In the genomic region with DNA sequence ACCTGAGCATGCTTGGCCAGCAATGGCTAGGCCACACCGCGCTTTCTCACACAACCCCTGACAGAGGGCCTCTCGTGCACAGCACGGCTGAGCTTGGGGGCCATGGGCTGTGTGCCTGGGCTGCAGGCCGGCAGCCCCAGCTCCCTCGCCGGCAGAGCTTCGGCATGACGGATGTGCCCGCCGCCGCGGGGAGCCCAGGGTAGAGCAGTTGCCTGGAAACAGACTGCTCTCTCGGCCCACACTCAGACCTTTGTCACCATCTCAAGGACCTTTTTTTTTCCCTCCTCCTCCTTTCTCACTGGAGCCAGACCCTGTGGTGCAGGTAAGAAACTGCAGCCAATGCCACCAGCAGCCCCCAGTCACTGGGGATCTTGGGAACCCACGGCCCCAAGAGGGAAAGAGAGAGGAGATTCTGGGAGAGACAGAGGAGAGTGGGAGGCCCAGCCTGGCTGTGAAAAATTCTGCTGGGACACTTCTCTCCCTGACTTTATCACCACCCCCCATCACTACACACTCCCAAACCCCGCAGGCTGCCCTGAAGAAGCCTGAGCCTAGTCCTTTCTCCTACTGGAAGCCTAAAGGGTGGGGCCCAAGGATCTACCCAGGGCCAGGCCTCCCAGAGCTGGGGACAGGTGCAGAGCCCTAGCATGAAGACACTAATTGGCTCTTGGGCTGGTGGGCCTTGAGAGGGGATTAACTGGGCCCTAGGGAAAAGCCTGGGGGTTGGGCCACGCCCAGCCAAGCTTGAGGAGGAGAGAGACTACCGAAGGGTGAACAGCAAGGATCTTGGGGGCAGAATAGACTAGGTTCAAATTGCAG, we compare ENCODE assay signal across 9 mouse cellular contexts. TPM values are rescaled to one million over a fixed set of nuclear protein-coding genes. Genes with fewer than 3 reads are reported as not detected.
DNase-seq lines count a peak whose midpoint lies in the region; ATAC-seq and TF ChIP-seq lines count a peak whose summit lies in the region.
"Had no signal": no experiment of that assay in that cellular context is flagged by ENCODE, and none has a peak within 500 bp of the region (broad histone marks: within the 10 kb centered on the region; RNA-seq: fewer than 3 reads in every experiment).

No protein-coding gene starts in this region.

- no peak for TF ChIP-seq CTCF in heart, postnatal 0 days (IDR thresholded peaks at IDR 0.05; ENCODE audit: low read depth)
- TF ChIP-seq CTCF in MEL (IDR thresholded peaks at IDR 0.05 in 2 of 3, conservative IDR thresholded peaks at IDR 0.05 in 1 of 3; ENCODE audit: control insufficient read depth in 1 of 3, insufficient read depth in 1 of 3, low read depth in 2 of 3, low read length in 3 of 3, poor library complexity in 1 of 3, severe bottlenecking in 1 of 3), result no peak
- TF ChIP-seq CTCF in thymus, adult 2 months (IDR thresholded peaks at IDR 0.05; ENCODE audit: borderline replicate concordance, control insufficient read depth, extremely low read depth, insufficient read depth, low read length, poor library complexity), result no peak

- DNase-seq in heart, postnatal 0 days (ENCODE audit: low spot score), result no peak
- no peak for DNase-seq in heart, postnatal 36 days
- DNase-seq in MEL (ENCODE audit: low read depth, low spot score), result no peak
- peak; percentile 81 for DNase-seq in neural tube, embryonic 11.5 days (ENCODE audit: low spot score)
- no peak for DNase-seq in c-Kit-positive CD71-positive TER-119-positive erythroid progenitor cells, embryonic 14.5 days (ENCODE audit: low spot score)
- DNase-seq in thymus, adult 2 months, result no peak

- peak overlapping the region; percentile 5; the same call in 1 of the 2 replicates for H3K4me2 ChIP-seq in heart, postnatal 0 days (ENCODE audit: low read depth, low read length)
- peak overlapping the region; percentile 35; the same call in 1 of the 2 replicates for H3K4me2 ChIP-seq in hindbrain, embryonic 16.5 days (ENCODE audit: low read length)
- H3K4me2 ChIP-seq in neural tube, embryonic 11.5 days (ENCODE audit: low read depth), result peak overlapping the region; percentile 5; the same call in 1 of the 2 replicates

- WGBS in heart, postnatal 0 days, result 30% methylated on average over 18 of the region's 18 CpGs
- 10% methylated on average over 18 of the region's 18 CpGs for WGBS in hindbrain, embryonic 16.5 days
- WGBS in neural tube, embryonic 11.5 days, result 6% methylated on average over 18 of the region's 18 CpGs
- WGBS in thymus, adult 2 months, result 36% methylated on average over 18 of the region's 18 CpGs

- H3K27me3 ChIP-seq in heart, postnatal 0 days (ENCODE audit: control insufficient read depth, insufficient read depth, low read length), result no peaks in the 10 kb centered on the region
- H3K27me3 ChIP-seq in MEL (ENCODE audit: control insufficient read depth in 1 of 2, insufficient read depth in 2 of 2, low read length in 2 of 2), result no peaks in the 10 kb centered on the region
- no peaks in the 10 kb centered on the region for H3K27me3 ChIP-seq in hindbrain, embryonic 16.5 days (replicated peaks; ENCODE audit: control insufficient read depth, insufficient read depth, low read length)
- no peaks in the 10 kb centered on the region for H3K27me3 ChIP-seq in neural tube, embryonic 11.5 days (ENCODE audit: control insufficient read depth, insufficient read depth, low read length)
- no peaks in the 10 kb centered on the region for H3K27me3 ChIP-seq in thymus, adult 2 months (ENCODE audit: control insufficient read depth, insufficient read depth, low read length)

- no peak overlapping the region for H3K4me3 ChIP-seq in heart, postnatal 0 days (ENCODE audit: low read depth, low read length)
- no peak overlapping the region for H3K4me3 ChIP-seq in MEL (ENCODE audit: control insufficient read depth in 1 of 2, insufficient read depth in 1 of 2, low read depth in 2 of 2, low read length in 2 of 2)
- no peak overlapping the region for H3K4me3 ChIP-seq in hindbrain, embryonic 16.5 days (ENCODE audit: low read length)
- no peak overlapping the region for H3K4me3 ChIP-seq in neural tube, embryonic 11.5 days (ENCODE audit: low read depth, low read length)
- H3K4me3 ChIP-seq in thymus, adult 2 months (ENCODE audit: control insufficient read depth, insufficient read depth, low read length), result no peak overlapping the region

- intact Hi-C loops in heart, postnatal 36 days (cut with DNase I), result no loop called here

- H3K36me3 ChIP-seq in heart, postnatal 0 days (replicated peaks; ENCODE audit: control insufficient read depth, insufficient read depth, low read length), result no peaks in the 10 kb centered on the region
- H3K36me3 ChIP-seq in MEL (ENCODE audit: control insufficient read depth in 1 of 2, insufficient read depth in 2 of 2, low read length in 2 of 2), result peaks cover 0 to 11% of the 10 kb centered on the region in 2 experiments; a peak in 2 of 4 replicates
- no peaks in the 10 kb centered on the region for H3K36me3 ChIP-seq in hindbrain, embryonic 16.5 days (ENCODE audit: control insufficient read depth, insufficient read depth, low read length)
- H3K36me3 ChIP-seq in neural tube, embryonic 11.5 days (ENCODE audit: control insufficient read depth, insufficient read depth, low read length), result no peaks in the 10 kb centered on the region
- H3K36me3 ChIP-seq in thymus, adult 2 months (ENCODE audit: control insufficient read depth, insufficient read depth, low read length), result no peaks in the 10 kb centered on the region

- TF ChIP-seq POLR2A in MEL (IDR thresholded peaks at IDR 0.05; ENCODE audit: control insufficient read depth in 1 of 2, insufficient read depth in 1 of 2, low read depth in 1 of 2, low read length in 2 of 2, poor library complexity in 1 of 2), result no peak
- no peak for TF ChIP-seq POLR2A in thymus, adult 2 months (IDR thresholded peaks at IDR 0.05; ENCODE audit: control insufficient read depth, extremely low read depth, insufficient read depth, low read length, poor library complexity)

- H3K9me3 ChIP-seq in heart, postnatal 0 days (replicated peaks; ENCODE audit: control insufficient read depth, low read length), result no peaks in the 10 kb centered on the region
- no peaks in the 10 kb centered on the region for H3K9me3 ChIP-seq in MEL (replicated peaks; ENCODE audit: insufficient read depth, low read length)
- H3K9me3 ChIP-seq in hindbrain, embryonic 16.5 days (ENCODE audit: control insufficient read depth, low read length), result no peaks in the 10 kb centered on the region
- H3K9me3 ChIP-seq in neural tube, embryonic 11.5 days (ENCODE audit: control insufficient read depth, low read length), result no peaks in the 10 kb centered on the region

- H3K4me1 ChIP-seq in heart, postnatal 0 days (ENCODE audit: control insufficient read depth, insufficient read depth), result no peaks in the 10 kb centered on the region
- peaks cover 12 to 16% of the 10 kb centered on the region in 2 experiments for H3K4me1 ChIP-seq in MEL (ENCODE audit: control insufficient read depth in 1 of 2, insufficient read depth in 2 of 2, low read length in 2 of 2)
- peaks cover 32% of the 10 kb centered on the region for H3K4me1 ChIP-seq in hindbrain, embryonic 16.5 days (ENCODE audit: control insufficient read depth, insufficient read depth, low read depth, low read length)
- H3K4me1 ChIP-seq in neural tube, embryonic 11.5 days (ENCODE audit: control insufficient read depth, insufficient read depth, low read length), result peaks cover 17% of the 10 kb centered on the region
- H3K4me1 ChIP-seq in thymus, adult 2 months (replicated peaks; ENCODE audit: control insufficient read depth, insufficient read depth, low read length), result peaks cover 3% of the 10 kb centered on the region

- no peaks in the 10 kb centered on the region for H3K79me2 ChIP-seq in MEL (ENCODE audit: control insufficient read depth, insufficient read depth, low read length, poor library complexity)

- no peak overlapping the region for H3K27ac ChIP-seq in heart, postnatal 0 days (ENCODE audit: low read depth)
- H3K27ac ChIP-seq in MEL (ENCODE audit: control insufficient read depth, low read depth, low read length), result 0 out of 2 replicates have a peak overlapping the region, but pooled peaks have one; percentile 18
- peak overlapping the region; percentile 79 for H3K27ac ChIP-seq in hindbrain, embryonic 16.5 days (ENCODE audit: low read depth, low read length)
- H3K27ac ChIP-seq in neural tube, embryonic 11.5 days (ENCODE audit: low read depth, low read length), result peak overlapping the region; percentile 67
- no peak overlapping the region for H3K27ac ChIP-seq in thymus, adult 2 months (ENCODE audit: control insufficient read depth, insufficient read depth, low read length)

- TF ChIP-seq RAD21 in MEL (IDR thresholded peaks at IDR 0.05; ENCODE audit: low read depth, low read length), result no peak

- TF ChIP-seq EP300 in heart, postnatal 0 days (IDR thresholded peaks at IDR 0.05; ENCODE audit: low read depth), result no peak
- TF ChIP-seq EP300 in MEL (IDR thresholded peaks at IDR 0.05; ENCODE audit: low read depth in 1 of 2, low read length in 2 of 2), result no peak

- ATAC-seq in heart, postnatal 0 days (ENCODE audit: insufficient read depth, low read depth), result 0 out of 2 replicates have a peak, but pooled peaks have one; percentile 30
- ATAC-seq in common myeloid progenitor, adult 5-6 weeks (replicated peaks; ENCODE audit: low read depth, poor library complexity, severe bottlenecking), result peak; percentile 33
- peak; percentile 78 for ATAC-seq in hindbrain, embryonic 16.5 days
- peak; percentile 64 for ATAC-seq in neural tube, embryonic 11.5 days (ENCODE audit: insufficient read depth, low FRiP score, low TSS enrichment)

- no peak overlapping the region for H3K9ac ChIP-seq in heart, postnatal 0 days (replicated peaks; ENCODE audit: low read depth, low read length)
- peak overlapping the region; percentile 4; the same call in 1 of the 2 replicates for H3K9ac ChIP-seq in MEL (ENCODE audit: control insufficient read depth, low read depth, low read length, poor library complexity, severe bottlenecking)
- H3K9ac ChIP-seq in hindbrain, embryonic 16.5 days (ENCODE audit: low read depth, low read length), result peak overlapping the region; percentile 57
- peak overlapping the region; percentile 40 for H3K9ac ChIP-seq in neural tube, embryonic 11.5 days (ENCODE audit: low read length)

RNA-seq across cellular contexts. Expression of a gene that starts 16.8 kb away (rescaled TPM):
- total RNA-seq in heart, postnatal 0 days (2014; rRNA removed; ENCODE audit: low replicate concordance), result not detected in 2 replicates
- polyA plus RNA-seq in heart, postnatal 0 days (2015; fragmentation: Nextera tagmentation; extraction: Ambion mirVana), result 0.45 TPM in 1 of 2 replicates, not detected in the other
- not detected for total RNA-seq in heart, postnatal 36 days (2021)
- not detected in 2 replicates for total RNA-seq in MEL (2012; rRNA removed)
- polyA plus RNA-seq in MEL (2012; ENCODE audit: insufficient read depth in 1 of 2, insufficient read length in 2 of 2, low read depth in 1 of 2, low replicate concordance in 2 of 2, missing spikeins in 1 of 2), result under 1 TPM in 1 of 2 experiments, not detected in 1; 0.24 TPM
- not detected in 2 replicates for total RNA-seq in common myeloid progenitor, adult 5-6 weeks (2017)
- polyA plus RNA-seq in hindbrain, embryonic 16.5 days (2015; fragmentation: Nextera tagmentation; extraction: Ambion mirVana), result not detected in 2 replicates
- polyA plus RNA-seq in neural tube, embryonic 11.5 days (2014; fragmentation: Nextera tagmentation; extraction: Ambion mirVana), result not detected in 2 replicates
- polyA plus RNA-seq in thymus, adult 2 months (2012; rRNA removed), result not detected in 2 replicates
- polyA plus RNA-seq: large intestine, adult 2 months had no signal

RNA-seq across cellular contexts. Expression of a gene that starts 20.4 kb away (rescaled TPM):
- total RNA-seq in heart, postnatal 0 days (2014; rRNA removed; ENCODE audit: low replicate concordance), result 10.2 and 13.1 TPM in 2 replicates
- 4.3 TPM in 2 replicates for polyA plus RNA-seq in heart, postnatal 0 days (2015; fragmentation: Nextera tagmentation; extraction: Ambion mirVana)
- total RNA-seq in heart, postnatal 36 days (2021), result 1 to 10 TPM; 3.9 to 4.0 TPM
- total RNA-seq in MEL (2012; rRNA removed), result 4.4 and 4.5 TPM in 2 replicates
- 1 to 10 TPM in 1 of 2 experiments, not detected in 1; 7.1 TPM for polyA plus RNA-seq in MEL (2012; ENCODE audit: insufficient read depth in 1 of 2, insufficient read length in 2 of 2, low read depth in 1 of 2, low replicate concordance in 2 of 2, missing spikeins in 1 of 2)
- 7.3 and 7.4 TPM in 2 replicates for total RNA-seq in common myeloid progenitor, adult 5-6 weeks (2017)
- 33.7 and 40.7 TPM in 2 replicates for polyA plus RNA-seq in hindbrain, embryonic 16.5 days (2015; fragmentation: Nextera tagmentation; extraction: Ambion mirVana)
- polyA plus RNA-seq in neural tube, embryonic 11.5 days (2014; fragmentation: Nextera tagmentation; extraction: Ambion mirVana), result 32.1 and 37.5 TPM in 2 replicates
- 4.2 and 4.4 TPM in 2 replicates for polyA plus RNA-seq in thymus, adult 2 months (2012; rRNA removed)

Comparison
In these comparisons a context has a peak if more than half of its experiments do, and no peak if none do; other contexts are left out.
1. H3K27ac ChIP-seq: peak in MEL (single experiment), hindbrain, embryonic 16.5 days (single experiment) and neural tube, embryonic 11.5 days (single experiment); none in heart, postnatal 0 days (single experiment) and thymus, adult 2 months (single experiment).
2. Peak in every context shown above with its lines, with median percentiles within 50 percentile points of each other: ATAC-seq and H3K4me2 ChIP-seq.